Mouse (Mus musculus): ENCODE data around the gene Arf6. TPM values are rescaled to one million over a fixed set of nuclear protein-coding genes. Genes with fewer than 3 reads are reported as not detected.

Arf6 gene
- total RNA-seq, 2 experiments from 2014 or later = 55.5 to 57.9 TPM

- no peak for DNase-seq (ENCODE audit: low spot score in 2 of 2)
- intact Hi-C loops (cut with DNase I) = no loop called here
Observed at GRCm38 (mm10) chr12:69400871-69401286, 28.9 kb downstream of the Arf6 start.

- no peak for DNase-seq (ENCODE audit: low spot score in 2 of 2)
- intact Hi-C loops (cut with DNase I) = no loop called here
Observed at GRCm38 (mm10) chr12:69402100-69402499, 30.1 kb downstream of the Arf6 start.

DNA sequence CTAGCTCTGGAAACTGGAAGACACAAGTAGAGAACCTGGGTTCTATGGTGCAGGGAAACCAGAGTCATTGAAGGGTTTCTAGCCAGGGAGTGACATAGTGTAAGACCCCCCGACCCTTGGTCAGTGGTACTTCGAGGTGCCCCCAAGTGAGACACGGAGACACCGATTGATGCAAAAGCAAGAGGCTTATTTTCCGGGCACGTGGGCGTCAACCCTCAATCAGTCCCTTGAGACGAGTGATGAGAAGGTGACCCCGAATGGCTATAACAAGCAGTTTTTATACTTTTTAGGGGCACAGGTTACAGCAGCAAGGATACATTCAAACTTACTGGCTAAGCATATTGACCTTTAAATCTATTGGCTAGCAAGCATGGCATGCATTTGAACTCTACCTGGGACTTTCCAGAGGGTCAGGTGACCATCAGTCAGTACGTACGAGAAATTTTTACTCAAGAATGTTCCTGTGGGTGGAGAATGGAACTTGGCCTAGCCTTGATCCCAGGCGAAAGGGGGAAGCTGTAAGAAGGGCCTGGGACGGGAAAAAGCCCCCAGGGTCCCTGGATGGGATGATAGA lies 30.7 kb downstream of the Arf6 start:
- intact Hi-C loops (cut with DNase I) = no loop called here
- DNase-seq (ENCODE audit: low spot score in 2 of 2) = no peak

GRCm38 (mm10) chr12:69410767-69411166 lies 38.8 kb downstream of the Arf6 start:
- intact Hi-C loops (cut with DNase I) = no loop called here
- no peak for DNase-seq (ENCODE audit: low spot score in 2 of 2)

DNA sequence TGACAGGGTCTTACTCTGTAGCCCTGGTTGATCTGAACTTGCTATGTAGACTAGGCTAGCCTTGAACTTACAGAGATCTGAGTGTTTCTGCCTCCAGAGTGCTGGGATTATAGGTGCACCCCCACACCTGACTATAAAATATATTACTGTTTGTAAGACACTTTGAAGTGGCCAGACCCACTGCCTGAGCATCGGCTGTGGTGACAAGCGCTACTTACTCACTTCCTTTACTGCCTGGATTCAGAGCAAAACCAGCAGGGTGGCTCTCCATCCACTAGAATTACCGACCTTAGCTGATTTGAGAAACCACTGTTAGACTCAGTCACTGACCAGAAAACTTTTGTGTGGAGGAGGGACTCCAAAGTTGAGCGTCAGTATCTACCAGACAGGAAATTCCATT lies 40.0 kb downstream of the Arf6 start:
- intact Hi-C loops (cut with DNase I) = no loop called here
- DNase-seq (ENCODE audit: low spot score in 2 of 2) = no peak

DNA sequence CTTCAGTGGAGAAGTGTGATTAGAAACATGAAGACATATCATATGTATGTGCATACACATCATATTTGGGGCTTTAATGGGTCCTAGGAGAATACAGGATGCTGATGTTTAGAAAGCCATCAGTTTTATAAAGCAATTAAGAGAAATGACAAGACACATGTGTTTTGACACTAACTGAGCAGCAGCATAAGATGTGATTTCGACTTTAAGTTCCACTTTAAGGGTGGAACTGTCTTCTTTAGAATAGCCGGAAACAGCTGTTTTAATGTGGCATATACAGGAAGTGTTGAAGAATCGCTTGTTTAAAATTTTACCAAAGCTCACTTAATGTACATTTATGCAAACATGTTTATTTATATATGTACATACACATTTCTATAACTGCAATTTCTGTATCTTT lies 41.4 kb downstream of the Arf6 start:
- intact Hi-C loops (cut with DNase I) = no loop called here
- DNase-seq (ENCODE audit: low spot score in 2 of 2) = no peak

DNA sequence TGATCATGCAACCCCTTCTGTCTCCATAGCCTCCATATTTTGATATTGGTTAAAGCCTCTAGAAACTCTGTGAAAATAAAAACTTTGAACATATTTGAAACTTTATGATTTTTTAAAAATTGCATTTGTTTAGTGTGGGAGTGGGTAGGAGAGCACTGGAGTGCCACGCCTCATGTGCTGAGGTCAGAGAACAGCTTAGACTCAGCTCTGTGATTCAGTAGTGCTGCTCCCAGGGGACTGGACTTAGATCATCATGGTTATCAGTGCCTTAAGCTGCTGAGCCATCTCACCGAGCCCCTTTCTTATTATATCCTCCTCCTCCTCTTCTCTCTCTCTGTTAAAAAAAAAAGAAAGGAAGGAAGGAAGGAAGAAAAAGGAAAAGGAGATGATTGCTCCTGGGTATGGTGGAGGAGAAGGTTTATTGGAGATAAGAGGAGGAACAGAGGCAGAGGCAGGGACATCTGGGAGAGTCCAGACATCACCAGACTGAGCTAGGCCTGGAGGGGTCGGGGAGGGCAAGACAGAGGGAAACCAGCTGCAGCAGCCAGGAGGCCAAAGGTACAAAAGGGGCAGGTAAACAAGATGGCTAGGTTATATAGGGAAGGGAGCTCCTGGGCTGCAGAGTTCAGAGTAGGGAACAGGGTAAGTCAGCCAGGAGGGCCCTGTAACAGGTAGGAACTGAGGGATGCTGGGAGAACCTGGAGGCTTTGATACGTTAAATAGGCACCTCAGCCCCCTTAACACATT lies 43.0 kb downstream of the Arf6 start:
- no peak for DNase-seq (ENCODE audit: low spot score in 2 of 2)
- intact Hi-C loops (cut with DNase I) = no loop called here

DNA sequence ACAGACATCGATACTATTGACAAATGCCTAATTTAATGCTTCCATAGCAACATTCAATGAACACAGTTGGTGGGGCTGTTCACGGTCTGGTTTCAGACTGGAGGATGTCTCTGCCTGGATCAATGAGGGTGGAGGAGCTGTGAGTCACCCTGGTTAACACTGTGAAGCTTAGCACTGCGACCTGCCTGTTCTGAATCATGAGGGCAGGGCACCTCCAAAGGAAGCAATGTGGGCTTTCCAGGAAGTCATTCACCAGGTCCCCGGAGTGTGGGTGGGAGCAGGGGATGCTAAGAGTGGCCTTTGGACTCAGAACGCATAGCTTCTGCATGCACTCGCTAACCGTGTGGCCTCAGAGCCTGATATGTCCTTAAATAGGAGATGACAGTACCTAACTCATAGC lies 44.8 kb downstream of the Arf6 start:
- intact Hi-C loops (cut with DNase I) = no loop called here
- DNase-seq (ENCODE audit: low spot score in 2 of 2) = no peak

DNA sequence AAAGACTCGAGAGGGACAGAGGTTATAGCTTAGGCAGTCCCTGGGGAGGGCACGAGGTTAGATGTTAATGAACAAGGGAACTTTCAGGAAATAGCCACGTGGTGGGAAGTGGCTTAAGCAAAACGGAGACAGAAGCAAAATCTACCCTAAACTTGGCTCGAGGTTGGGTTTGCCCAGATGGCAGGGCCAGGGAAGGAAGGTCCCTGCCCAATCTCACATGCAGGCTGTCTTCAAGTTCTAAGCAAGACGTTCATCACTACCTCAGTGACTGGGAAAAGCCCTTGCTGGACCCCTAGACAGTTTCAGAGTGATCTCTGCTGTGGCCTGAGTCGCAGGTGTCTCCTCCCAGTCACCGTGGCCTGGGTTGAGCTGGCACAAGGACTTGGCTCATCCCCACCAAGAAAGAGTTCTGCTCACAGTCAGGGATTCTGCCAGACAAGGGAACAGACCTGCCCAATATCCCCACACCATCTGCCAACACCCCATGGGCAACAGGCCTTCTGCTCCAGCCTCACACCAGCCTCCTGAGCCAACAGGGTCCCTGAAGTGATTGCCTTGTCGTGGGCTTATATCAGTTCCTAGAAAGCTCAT lies 45.8 kb downstream of the Arf6 start:
- intact Hi-C loops (cut with DNase I) = no loop called here
- no peak for DNase-seq (ENCODE audit: low spot score in 2 of 2)

- intact Hi-C loops (cut with DNase I) = no loop called here
- no peak for DNase-seq (ENCODE audit: low spot score in 2 of 2)
Observed at GRCm38 (mm10) chr12:69418606-69419005, 46.7 kb downstream of the Arf6 start.

DNA sequence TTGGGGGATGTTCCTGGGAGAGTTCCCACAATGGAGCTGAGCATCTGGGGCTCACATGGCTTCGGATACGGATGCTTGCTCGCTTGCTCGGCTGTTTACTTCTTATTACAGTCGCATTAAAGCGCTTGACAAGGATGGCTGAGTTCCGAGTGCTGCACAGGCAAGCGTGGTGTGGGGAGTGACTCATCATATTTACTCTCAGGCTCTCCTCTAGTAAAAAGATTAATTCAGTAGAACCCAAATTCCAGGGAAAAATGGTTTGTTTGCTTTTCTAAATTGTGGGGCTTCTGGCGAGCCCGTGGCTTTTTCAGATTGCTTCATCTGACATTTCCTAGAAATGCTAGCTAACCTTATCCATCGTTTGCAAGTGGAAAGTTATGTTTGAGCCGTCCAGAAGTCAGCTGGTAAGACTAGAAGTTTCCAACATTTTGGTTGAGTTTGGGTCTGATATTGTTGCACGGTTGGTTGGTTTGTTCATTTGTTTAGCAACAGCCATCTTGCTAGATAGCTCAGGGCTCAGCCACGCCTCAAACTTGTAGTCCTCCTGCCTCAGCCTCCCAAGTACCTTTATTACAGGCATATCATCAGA lies 47.2 kb downstream of the Arf6 start:
- peak; percentile 22 to 26 for DNase-seq (ENCODE audit: low spot score in 2 of 2)
- intact Hi-C loops (cut with DNase I) = no loop called here

- intact Hi-C loops (cut with DNase I) = no loop called here
- DNase-seq (ENCODE audit: low spot score in 2 of 2) = no peak
Observed at GRCm38 (mm10) chr12:69419606-69420005, 47.7 kb downstream of the Arf6 start.

- DNase-seq (ENCODE audit: low spot score in 2 of 2) = no peak
- intact Hi-C loops (cut with DNase I) = no loop called here
Observed at GRCm38 (mm10) chr12:69420716-69421115, 48.8 kb downstream of the Arf6 start.

GRCm38 (mm10) chr12:69422827-69423537 lies 51.0 kb downstream of the Arf6 start:
- intact Hi-C loops (cut with DNase I) = no loop called here
- no peak for DNase-seq (ENCODE audit: low spot score in 2 of 2)

Small RNAs within 50 kb of the gene (microRNA-seq; reads per million reads assigned to microRNA genes)
- 0 to 0.26 reads per million in 2 experiments for gene Gm47299
- 0 reads per million in 2 experiments for gene Gm47305

Other genes starting within 250 kb of the Arf6 start
- 1,000 to 10,000 TPM in 1 of 2 experiments, 100 to 1,000 TPM in 1; 970 to 1,045 TPM for gene Rps29, start 213.0 kb upstream of the Arf6 start, total RNA-seq (2021)
- under 1 TPM in 1 of 2 experiments, not detected in 1; 0.44 TPM for gene Lrr1, start 203.3 kb upstream of the Arf6 start, total RNA-seq (2021)
- gene Rpl36al, start 188.1 kb upstream of the Arf6 start, total RNA-seq (2021) = 100 to 1,000 TPM; 172 to 191 TPM
- 10 to 100 TPM; 30.7 to 34.9 TPM for gene Mgat2, start 188.0 kb upstream of the Arf6 start, total RNA-seq (2021)
- gene Gm49383, start 175.0 kb upstream of the Arf6 start, total RNA-seq (2021) = 1 to 10 TPM; 4.9 to 5.6 TPM
- gene Dnaaf2, start 173.7 kb upstream of the Arf6 start, total RNA-seq (2021) = 1 to 10 TPM; 1.8 to 2.0 TPM
- 1 to 10 TPM; 2.4 to 3.2 TPM for gene Gm49384, start 167.9 kb upstream of the Arf6 start, total RNA-seq (2021)
- under 1 TPM; 0.75 to 0.76 TPM for gene Pole2, start 144.0 kb upstream of the Arf6 start, total RNA-seq (2021)
- gene Klhdc1, start 131.0 kb upstream of the Arf6 start, total RNA-seq (2021) = 10 to 100 TPM; 17.4 to 21.1 TPM
- 100 to 1,000 TPM; 132 to 136 TPM for gene Klhdc2, start 75.5 kb upstream of the Arf6 start, total RNA-seq (2021)
- gene Nemf, start 15.0 kb upstream of the Arf6 start, total RNA-seq (2021) = 10 to 100 TPM; 37.9 to 39.9 TPM
- gene Gm9887, start 308 bp downstream of the Arf6 start, total RNA-seq (2021) = 1 to 10 TPM; 1.0 to 2.7 TPM
- 10 to 100 TPM; 23.1 to 26.1 TPM for gene Vcpkmt, start 210.9 kb downstream of the Arf6 start, total RNA-seq (2021)

Measured in left cerebral cortex, postnatal 14 days (tissue).